Mouse (Mus musculus) testis, adult 2 months (tissue): ENCODE measurements around the gene Fabp7.

Experiments used
- CTCF ChIP-seq: fragments of 200-500 bp; IDR thresholded peaks from 2 replicates; pipeline ENCODE4 v1.5.1; 2012; ENCODE audit warnings: low read depth, mild to moderate bottlenecking, inconsistent platforms, low read length, moderate library complexity; ENCODE audit not compliant: control insufficient read depth, insufficient read depth, insufficient replicate concordance
- POLR2A ChIP-seq: fragments of 200-500 bp; IDR thresholded peaks from 2 replicates; pipeline ENCODE4 v1.6.1; 2012; ENCODE audit warnings: low read depth, mild to moderate bottlenecking, inconsistent platforms, low read length, moderate library complexity; ENCODE audit not compliant: control insufficient read depth

GRCm38 (mm10) chr10:57784876-57785150, at the start of gene Fabp7:
- no peak for TF ChIP-seq CTCF
- no peak for TF ChIP-seq POLR2A
